Mouse (Mus musculus): ENCODE measurements around the gene Gclm.
A peak's percentile ranks its signal among the peaks of the same experiment; 100 is the strongest.

Gclm gene

DNA sequence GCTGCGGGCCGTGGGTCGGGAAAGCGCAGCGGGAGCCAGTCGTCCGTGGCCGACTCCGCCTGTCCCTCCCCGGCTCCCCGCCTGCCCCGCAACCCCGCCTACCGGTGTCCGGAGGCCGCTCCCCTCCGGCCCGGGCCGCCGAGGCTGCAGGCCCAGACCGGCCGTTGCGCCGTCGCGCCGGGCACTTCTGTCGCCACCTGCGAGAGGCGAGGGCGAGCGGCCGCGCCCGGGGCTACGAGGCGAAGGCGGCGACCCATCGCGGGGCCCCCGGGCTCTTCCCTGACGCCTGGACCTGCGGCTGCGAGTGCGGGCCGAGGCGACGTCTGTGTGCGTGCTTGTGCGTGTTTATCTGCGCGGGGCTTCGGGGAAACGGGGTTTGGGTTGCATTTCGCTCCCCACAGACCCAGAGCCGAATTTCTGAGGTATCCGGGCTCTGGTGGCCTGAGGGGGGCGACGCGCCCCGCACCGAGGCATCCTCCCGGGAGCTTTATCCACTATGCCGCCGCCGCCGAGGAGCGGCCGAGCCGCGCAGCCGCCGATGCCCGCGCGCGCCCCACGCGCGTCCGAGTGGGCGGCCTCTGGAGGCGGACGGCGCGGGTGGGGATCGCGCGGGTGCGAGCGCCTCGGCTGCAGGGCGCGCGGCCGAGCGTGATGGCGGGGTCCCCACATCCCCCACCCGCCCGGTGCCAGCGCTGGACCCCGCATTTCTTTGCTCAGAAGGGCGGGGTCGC, 48.0 kb downstream of the Gclm start:
- no peak for DNase-seq (ENCODE audit: low spot score)

- peak; percentile 83 for DNase-seq (ENCODE audit: low spot score)
These were observed 48.8 kb downstream of the Gclm start, which contains the start of gene Bcar3 for GRCm38 (mm10) chr3:122293954-122294850. TSS of gene Bcar3 (plus strand) at chr3:122294136.

GRCm38 (mm10) chr3:122295511-122295910, 50.2 kb downstream of the Gclm start:
- no peak for DNase-seq (ENCODE audit: low spot score)

DNA sequence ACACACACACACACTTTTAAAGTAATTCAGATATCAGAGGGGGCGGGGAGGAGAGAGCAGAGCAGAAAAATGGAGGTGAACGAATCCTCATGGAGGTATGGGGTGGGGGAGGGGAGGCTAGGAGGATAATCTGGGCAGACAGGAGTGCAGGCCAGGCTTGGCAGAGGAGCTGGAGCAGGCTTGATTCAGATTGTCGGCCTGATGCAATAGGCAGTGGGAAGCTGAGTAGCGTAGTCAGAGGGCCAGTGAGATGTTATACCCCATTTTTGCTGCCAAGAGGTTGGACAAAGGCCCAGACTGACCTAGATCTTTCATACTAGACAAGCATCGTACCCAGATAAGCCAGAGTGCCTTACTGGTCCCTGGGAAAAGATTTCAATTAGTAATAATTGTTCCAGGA, 51.6 kb downstream of the Gclm start:
- no peak for DNase-seq (ENCODE audit: low spot score)

GRCm38 (mm10) chr3:122300983-122301919, 55.9 kb downstream of the Gclm start:
- DNase-seq (ENCODE audit: low spot score) = no peak

DNA sequence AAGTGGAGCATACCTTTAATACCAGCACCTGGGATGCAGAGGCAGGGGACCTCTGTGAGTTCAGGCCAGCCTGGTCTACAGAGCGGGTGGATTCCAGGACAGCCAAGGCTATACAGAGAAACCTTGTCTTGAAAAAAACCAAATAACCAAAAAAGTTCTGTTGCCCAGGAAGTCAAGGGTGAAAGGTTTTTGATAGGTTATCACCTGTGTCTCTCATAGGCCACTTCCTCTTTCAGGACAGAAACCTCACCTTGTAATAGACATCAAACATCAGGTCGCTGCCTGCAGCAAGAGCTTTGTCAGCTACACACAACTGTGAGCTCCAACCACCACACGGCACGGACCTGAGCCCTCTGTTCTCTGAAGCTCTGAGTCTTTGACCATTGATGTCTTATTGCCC, 59.2 kb downstream of the Gclm start:
- DNase-seq (ENCODE audit: low spot score) = no peak

GRCm38 (mm10) chr3:122307894-122308671, 62.7 kb downstream of the Gclm start:
- DNase-seq (ENCODE audit: low spot score) = no peak

GRCm38 (mm10) chr3:122308981-122309380, 63.6 kb downstream of the Gclm start:
- no peak for DNase-seq (ENCODE audit: low spot score)

- DNase-seq (ENCODE audit: low spot score) = peak; percentile 83
These were observed 66.7 kb downstream of the Gclm start for GRCm38 (mm10) chr3:122312078-122312477.

DNA sequence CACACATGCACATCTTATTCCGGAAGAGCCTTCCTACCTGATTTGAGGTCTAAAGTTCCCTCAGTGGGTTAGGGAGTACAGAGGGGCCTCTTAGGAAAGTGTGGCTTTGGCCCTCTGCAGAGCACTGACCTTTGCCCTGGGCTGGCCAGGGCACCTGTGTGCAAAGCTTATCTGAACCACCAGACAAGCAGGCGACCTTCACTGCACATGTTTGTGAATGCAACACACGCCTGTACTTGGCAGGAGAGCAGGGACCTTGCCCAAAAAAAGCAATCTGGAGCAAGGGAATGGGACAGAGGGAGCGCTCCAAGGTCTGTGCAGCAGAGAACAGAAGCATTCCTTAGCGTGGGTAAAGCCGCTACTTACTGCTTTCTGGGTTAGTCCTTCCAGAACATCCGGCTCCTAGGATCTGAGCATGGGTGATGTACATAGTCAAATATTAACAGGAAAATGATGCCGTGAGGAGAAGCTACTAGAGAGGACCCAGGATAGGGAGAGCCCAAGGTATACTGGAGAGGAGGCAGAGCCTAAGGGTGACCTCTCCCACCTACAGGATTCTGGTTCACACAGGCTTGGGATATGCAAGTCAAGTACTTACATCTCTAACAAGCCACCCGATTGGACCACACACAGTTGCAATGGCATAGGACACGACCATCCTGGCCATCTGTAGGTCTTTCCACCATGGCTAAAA, 67.7 kb downstream of the Gclm start:
- no peak for DNase-seq (ENCODE audit: low spot score)

DNA sequence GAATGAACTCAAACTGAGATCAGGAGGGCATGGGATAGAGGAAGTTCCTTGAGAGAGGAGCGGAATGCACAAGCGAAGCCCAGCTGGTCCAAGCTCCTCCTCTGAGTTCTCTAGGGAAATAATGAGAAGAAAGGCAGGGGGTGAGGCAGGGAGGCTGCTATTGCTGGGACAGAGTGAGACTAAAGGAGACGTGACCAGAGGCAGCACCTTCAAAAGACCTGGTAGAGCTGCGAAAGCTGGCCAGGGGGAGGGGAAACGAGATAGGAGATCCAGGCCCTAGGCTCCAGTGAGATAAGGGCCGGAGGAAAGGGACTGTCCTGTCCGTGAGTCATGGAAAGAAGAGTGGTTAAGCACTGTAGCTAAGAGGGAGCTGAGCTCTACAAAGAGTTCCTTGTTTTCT, 68.6 kb downstream of the Gclm start:
- no peak for DNase-seq (ENCODE audit: low spot score)

DNA sequence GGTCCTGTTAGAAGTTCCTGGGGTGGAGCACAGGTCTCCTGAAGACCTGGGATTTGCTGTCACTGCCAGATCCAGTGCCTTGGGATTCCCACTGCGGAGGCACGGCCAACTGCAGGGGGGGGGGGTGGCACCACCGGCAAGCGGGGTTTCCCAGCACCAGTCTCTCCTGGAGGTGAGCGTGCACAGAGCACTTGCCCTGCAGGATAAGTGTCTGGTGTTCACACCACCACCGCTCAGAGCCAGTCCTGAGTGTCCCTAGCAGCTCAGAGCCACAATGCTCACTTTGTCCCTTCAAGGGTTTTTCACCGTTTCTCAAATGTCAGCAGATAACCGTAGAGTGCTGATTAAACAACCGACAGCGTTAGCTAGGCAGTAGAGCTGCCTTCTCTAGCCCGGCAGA, 71.3 kb downstream of the Gclm start:
- DNase-seq (ENCODE audit: low spot score) = no peak

DNA sequence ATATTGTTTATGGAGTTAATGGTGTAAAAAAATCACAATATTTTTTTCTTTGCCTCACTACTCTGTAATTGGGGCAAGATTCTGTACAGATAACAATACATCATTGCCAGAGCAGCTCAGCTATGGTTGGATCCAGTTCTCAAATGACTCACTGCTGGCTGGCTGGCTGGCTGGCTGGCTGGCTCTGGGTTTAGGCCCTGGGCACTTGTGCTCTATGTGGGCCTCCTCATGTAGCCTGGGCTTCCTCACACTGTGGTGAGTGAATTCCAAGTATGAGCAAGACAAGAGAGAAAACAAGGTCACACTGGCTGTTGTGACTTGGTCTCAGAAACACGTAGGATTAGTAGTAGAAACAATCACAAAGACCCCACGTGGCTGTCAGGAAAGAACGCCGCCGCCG, 72.0 kb downstream of the Gclm start:
- DNase-seq (ENCODE audit: low spot score) = no peak

All from ovary, postnatal 10 days (tissue).